Mouse (Mus musculus): ENCODE results near the gene BC049715. TPM values are rescaled to one million over a fixed set of nuclear protein-coding genes. Genes with fewer than 3 reads are reported as not detected.
"Not testable (repeated sequence)": the region's sequence is repeated elsewhere in the genome, so short reads cannot be mapped to it uniquely, and the experiment has no call there.

The BC049715 gene
- polyA plus RNA-seq, 1 experiment from 2014 or later: 1.0 TPM

- no peak for ATAC-seq
- no peak overlapping the region for H3K4me2 ChIP-seq (ENCODE audit: low read length)
- H3K36me3 ChIP-seq (ENCODE audit: control insufficient read depth, insufficient read depth, low read length): no peaks in the 10 kb centered on the region
- H3K9ac ChIP-seq (ENCODE audit: low read depth, low read length): no peak overlapping the region
- 56% methylated on average over 6 of the region's 6 CpGs for WGBS
- no peaks in the 10 kb centered on the region for H3K27me3 ChIP-seq (replicated peaks; ENCODE audit: control insufficient read depth, insufficient read depth, low read length)
- H3K27ac ChIP-seq (ENCODE audit: low read depth, low read length): no peak overlapping the region
- no peak overlapping the region for H3K4me3 ChIP-seq (ENCODE audit: low read length)
- peaks cover 9% of the 10 kb centered on the region for H3K4me1 ChIP-seq (ENCODE audit: control insufficient read depth, insufficient read depth, low read depth, low read length)
- H3K9me3 ChIP-seq (ENCODE audit: control insufficient read depth, low read length): no peaks in the 10 kb centered on the region
Measured at GRCm38 (mm10) chr6:136795850-136796249, 31.6 kb upstream of the BC049715 start.

- WGBS: 86% methylated on average over 3 of the region's 3 CpGs
- peaks cover 12% of the 10 kb centered on the region for H3K4me1 ChIP-seq (ENCODE audit: control insufficient read depth, insufficient read depth, low read depth, low read length)
- not testable (repeated sequence) for H3K27me3 ChIP-seq (replicated peaks; ENCODE audit: control insufficient read depth, insufficient read depth, low read length); H3K9ac ChIP-seq (ENCODE audit: low read depth, low read length); H3K27ac ChIP-seq (ENCODE audit: low read depth, low read length); H3K36me3 ChIP-seq (ENCODE audit: control insufficient read depth, insufficient read depth, low read length); H3K4me3 ChIP-seq (ENCODE audit: low read length); H3K4me2 ChIP-seq (ENCODE audit: low read length); ATAC-seq; H3K9me3 ChIP-seq (ENCODE audit: control insufficient read depth, low read length)
Measured at GRCm38 (mm10) chr6:136797874-136798693, 29.3 kb upstream of the BC049715 start.

- no peak overlapping the region for H3K27ac ChIP-seq (ENCODE audit: low read depth, low read length)
- ATAC-seq: no peak
- H3K9me3 ChIP-seq (ENCODE audit: control insufficient read depth, low read length): no peaks in the 10 kb centered on the region
- H3K4me1 ChIP-seq (ENCODE audit: control insufficient read depth, insufficient read depth, low read depth, low read length): peaks cover 11% of the 10 kb centered on the region
- H3K9ac ChIP-seq (ENCODE audit: low read depth, low read length): no peak overlapping the region
- no peak overlapping the region for H3K4me2 ChIP-seq (ENCODE audit: low read length)
- no peaks in the 10 kb centered on the region for H3K27me3 ChIP-seq (replicated peaks; ENCODE audit: control insufficient read depth, insufficient read depth, low read length)
- WGBS: 92% methylated on average over 8 of the region's 8 CpGs
- no peak overlapping the region for H3K4me3 ChIP-seq (ENCODE audit: low read length)
- H3K36me3 ChIP-seq (ENCODE audit: control insufficient read depth, insufficient read depth, low read length): no peaks in the 10 kb centered on the region
Measured at GRCm38 (mm10) chr6:136800710-136801109, 26.7 kb upstream of the BC049715 start.

- H3K4me2 ChIP-seq (ENCODE audit: low read length): no peak overlapping the region
- no peak overlapping the region for H3K4me3 ChIP-seq (ENCODE audit: low read length)
- no peaks in the 10 kb centered on the region for H3K9me3 ChIP-seq (ENCODE audit: control insufficient read depth, low read length)
- no peak for ATAC-seq
- H3K27ac ChIP-seq (ENCODE audit: low read depth, low read length): no peak overlapping the region
- peaks cover 11% of the 10 kb centered on the region for H3K4me1 ChIP-seq (ENCODE audit: control insufficient read depth, insufficient read depth, low read depth, low read length)
- no peaks in the 10 kb centered on the region for H3K27me3 ChIP-seq (replicated peaks; ENCODE audit: control insufficient read depth, insufficient read depth, low read length)
- H3K9ac ChIP-seq (ENCODE audit: low read depth, low read length): no peak overlapping the region
- H3K36me3 ChIP-seq (ENCODE audit: control insufficient read depth, insufficient read depth, low read length): no peaks in the 10 kb centered on the region
- 87% methylated on average over 6 of the region's 6 CpGs for WGBS
Measured at GRCm38 (mm10) chr6:136801274-136801673, 26.2 kb upstream of the BC049715 start.

- WGBS: 21% methylated on average over 12 of the region's 12 CpGs
- peak overlapping the region; percentile 91 for H3K4me2 ChIP-seq (ENCODE audit: low read length)
- peak; percentile 12; the same call in 1 of the 2 replicates for ATAC-seq
Measured at GRCm38 (mm10) chr6:136803093-136803738, 24.2 kb upstream of the BC049715 start.

GRCm38 (mm10) chr6:136803739-136804633 lies 23.4 kb upstream of the BC049715 start, which contains the start of gene Hist4h4:
Hist4h4 (minus strand) TSS chr6:136804415.
- Histone ChIP-seq H3K4me1 (ENCODE audit: control insufficient read depth, insufficient read depth, low read depth, low read length) (peaks cover 19% of the 10 kb centered on the region), H3K27me3 (replicated peaks; ENCODE audit: control insufficient read depth, insufficient read depth, low read length) (no peaks in the 10 kb centered on the region), H3K4me3 (ENCODE audit: low read length) (peak within 1 kb of the TSS; percentile 74), H3K9me3 (ENCODE audit: control insufficient read depth, low read length) (no peaks in the 10 kb centered on the region), H3K9ac (ENCODE audit: low read depth, low read length) (peak within 1 kb of the TSS; percentile 92), H3K27ac (ENCODE audit: low read depth, low read length) (peak within 1 kb of the TSS; percentile 100), H3K4me2 (ENCODE audit: low read length) (peak within 1 kb of the TSS; percentile 91), H3K36me3 (ENCODE audit: control insufficient read depth, insufficient read depth, low read length) (no peaks in the 10 kb centered on the region)
- 0% methylated on average over 50 of the region's 50 CpGs for WGBS
- ATAC-seq: peak; percentile 74

More at GRCm38 (mm10) chr6:136803093-136803738, 24.2 kb upstream of the BC049715 start:
- no peaks in the 10 kb centered on the region for H3K27me3 ChIP-seq (replicated peaks; ENCODE audit: control insufficient read depth, insufficient read depth, low read length)
- peak overlapping the region; percentile 100 for H3K27ac ChIP-seq (ENCODE audit: low read depth, low read length)
- H3K36me3 ChIP-seq (ENCODE audit: control insufficient read depth, insufficient read depth, low read length): no peaks in the 10 kb centered on the region
- peak overlapping the region; percentile 74 for H3K4me3 ChIP-seq (ENCODE audit: low read length)
- H3K4me1 ChIP-seq (ENCODE audit: control insufficient read depth, insufficient read depth, low read depth, low read length): peaks cover 15% of the 10 kb centered on the region
- H3K9me3 ChIP-seq (ENCODE audit: control insufficient read depth, low read length): no peaks in the 10 kb centered on the region
- peak overlapping the region; percentile 92 for H3K9ac ChIP-seq (ENCODE audit: low read depth, low read length)

GRCm38 (mm10) chr6:136804705-136805408 lies 22.6 kb upstream of the BC049715 start:
- Histone ChIP-seq H3K4me2 (ENCODE audit: low read length) (peak overlapping the region; percentile 91), H3K27ac (ENCODE audit: low read depth, low read length) (peak overlapping the region; percentile 100), H3K4me3 (ENCODE audit: low read length) (peak overlapping the region; percentile 74), H3K9me3 (ENCODE audit: control insufficient read depth, low read length) (no peaks in the 10 kb centered on the region), H3K36me3 (ENCODE audit: control insufficient read depth, insufficient read depth, low read length) (no peaks in the 10 kb centered on the region), H3K9ac (ENCODE audit: low read depth, low read length) (no peak overlapping the region), H3K27me3 (replicated peaks; ENCODE audit: control insufficient read depth, insufficient read depth, low read length) (no peaks in the 10 kb centered on the region), H3K4me1 (ENCODE audit: control insufficient read depth, insufficient read depth, low read depth, low read length) (peaks cover 25% of the 10 kb centered on the region)
- no peak for ATAC-seq
- 33% methylated on average over 9 of the region's 9 CpGs for WGBS

GRCm38 (mm10) chr6:136805409-136805775 lies 22.0 kb upstream of the BC049715 start:
- H3K27me3 ChIP-seq (replicated peaks; ENCODE audit: control insufficient read depth, insufficient read depth, low read length): no peaks in the 10 kb centered on the region
- no peak overlapping the region for H3K27ac ChIP-seq (ENCODE audit: low read depth, low read length)
- no peaks in the 10 kb centered on the region for H3K9me3 ChIP-seq (ENCODE audit: control insufficient read depth, low read length)
- H3K4me2 ChIP-seq (ENCODE audit: low read length): no peak overlapping the region
- H3K4me1 ChIP-seq (ENCODE audit: control insufficient read depth, insufficient read depth, low read depth, low read length): peaks cover 26% of the 10 kb centered on the region
- H3K4me3 ChIP-seq (ENCODE audit: low read length): no peak overlapping the region
- no peaks in the 10 kb centered on the region for H3K36me3 ChIP-seq (ENCODE audit: control insufficient read depth, insufficient read depth, low read length)
- 88% methylated on average over 1 of the region's 1 CpGs for WGBS
- ATAC-seq: no peak
- H3K9ac ChIP-seq (ENCODE audit: low read depth, low read length): no peak overlapping the region

All from hindbrain, embryonic 16.5 days (tissue).